Mouse (Mus musculus) ES-E14 (cell line): ENCODE data around the gene B3gat3. TPM values are rescaled to one million over a fixed set of nuclear protein-coding genes. Genes with fewer than 3 reads are reported as not detected.
A peak's percentile ranks its signal among the peaks of the same experiment; 100 is the strongest.

Experiments used
- DNase-seq: peaks from one replicate; pipeline ENCODE4 v3.0.0-alpha.2; 2013; ENCODE audit warnings: low read depth, low spot score
- H3K27ac ChIP-seq: 2 replicates; pipeline ENCODE4 v1.5.1; 2012; ENCODE audit warnings: low read depth, mild to moderate bottlenecking, low read length, moderate library complexity, mixed read lengths; ENCODE audit not compliant: poor library complexity, insufficient read depth, severe bottlenecking
- H3K36me3 ChIP-seq: 2 replicates; pipeline ENCODE4 v1.6.1; 2012; ENCODE audit warnings: mild to moderate bottlenecking, low read length, moderate library complexity, mixed read lengths; ENCODE audit not compliant: control insufficient read depth, poor library complexity, insufficient read depth, severe bottlenecking
- H3K4me1 ChIP-seq, 2 experiments: fragments of 150-350 bp in 1 of 2; sonication (generic) in 1 of 2; 2 replicates each; pipeline ENCODE4 v1.6.1; 2012; ENCODE audit warnings: low read length in 2 of 2, mild to moderate bottlenecking in 1 of 2, mixed read lengths in 1 of 2; ENCODE audit not compliant: control insufficient read depth in 2 of 2, insufficient read depth in 2 of 2, poor library complexity in 1 of 2
- H3K4me3 ChIP-seq, 2 experiments: fragments of 150-350 bp in 1 of 2; sonication (generic) in 1 of 2; 2 replicates each; pipeline ENCODE4 v1.5.1; 2012; ENCODE audit warnings: low read length in 2 of 2, low read depth in 1 of 2, mild to moderate bottlenecking in 1 of 2, mixed read lengths in 1 of 2; ENCODE audit not compliant: insufficient read depth in 1 of 2, poor library complexity in 1 of 2, severe bottlenecking in 1 of 2
- H3K9ac ChIP-seq: 2 replicates; pipeline ENCODE4 v1.6.1; 2012; ENCODE audit warnings: low read depth, mild to moderate bottlenecking, low read length, mixed read lengths; ENCODE audit not compliant: poor library complexity, insufficient read depth, severe bottlenecking
- H3K9me3 ChIP-seq: fragments of 150-350 bp; sonication (generic); 2 replicates; pipeline ENCODE4 v1.6.1; 2012; ENCODE audit warnings: low read depth, mild to moderate bottlenecking, low read length; ENCODE audit not compliant: control insufficient read depth, insufficient read depth
- CHD2 ChIP-seq: IDR thresholded peaks from 2 replicates; pipeline ENCODE4 v1.6.1; 2014; ENCODE audit warnings: mild to moderate bottlenecking, low read depth, low read length, inconsistent platforms
- HCFC1 ChIP-seq: IDR thresholded peaks from 2 replicates; pipeline ENCODE4 v1.6.1; 2012; ENCODE audit warnings: low read length, inconsistent platforms, borderline replicate concordance; ENCODE audit not compliant: insufficient read depth
- MAFK ChIP-seq: IDR thresholded peaks from 2 replicates; pipeline ENCODE4 v1.6.1; 2014; ENCODE audit warnings: mild to moderate bottlenecking, low read depth, low read length, inconsistent platforms; ENCODE audit not compliant: insufficient read depth
- ZC3H11A ChIP-seq: IDR thresholded peaks from 2 replicates; pipeline ENCODE4 v1.6.1; 2012; ENCODE audit warnings: low read depth, mild to moderate bottlenecking, inconsistent platforms, low read length, borderline replicate concordance
- ZNF384 ChIP-seq: IDR thresholded peaks from 2 replicates; pipeline ENCODE4 v1.6.1; 2012; ENCODE audit warnings: low read depth, low read length, inconsistent platforms
- in situ Hi-C, 2 experiments: fragments of 600-800 bp; cut with MboI; formaldehyde crosslinking; loops; one replicate each; pipeline ENCODE4 v1.15.1; 2025; ENCODE audit warnings: low sequenced_read_pairs in 2 of 2, inconsistent platforms in 1 of 2; ENCODE audit not compliant: unreplicated experiment in 2 of 2
- total RNA-seq: library from RNA; depleted of rRNA; stranded (reverse); fragments of 300-350 nt; gene quantifications from 2 replicates; pipeline ENCODE4 v1.2.3, GENCODE M21; 2012

B3gat3 gene
- total RNA-seq, 1 experiment = 36.8 TPM

- no peak for TF ChIP-seq ZNF384
- no peak for TF ChIP-seq CHD2
- TF ChIP-seq HCFC1 = no peak
- TF ChIP-seq MAFK = no peak
- TF ChIP-seq ZC3H11A = no peak
- DNase-seq = no peak
- Histone ChIP-seq H3K27ac (peak overlapping the region; percentile 76), H3K4me3 (peak overlapping the region; percentile 91 to 95), H3K9me3 (no peaks in the 10 kb centered on the region), H3K9ac (peak overlapping the region; percentile 98), H3K4me1 (no peaks in the 10 kb centered on the region; a peak in 2 of 4 replicates), H3K36me3 (peaks cover 25% of the 10 kb centered on the region)
- in situ Hi-C loops = loop anchor here in 1 of 2 experiments (25.0 kb wide), 1 partner anchor 215 kb away; the partner anchor contains the start of gene Scgb1a1
Measured at GRCm38 (mm10) chr19:8872266-8872840, 47.8 kb upstream of the B3gat3 start.

- Histone ChIP-seq H3K27ac (no peak overlapping the region), H3K4me3 (no peak overlapping the region), H3K36me3 (peaks cover 25% of the 10 kb centered on the region), H3K9ac (no peak overlapping the region), H3K9me3 (no peaks in the 10 kb centered on the region), H3K4me1 (no peaks in the 10 kb centered on the region; a peak in 2 of 4 replicates)
- in situ Hi-C loops = no loop called here
- DNase-seq = no peak
- TF ChIP-seq ZNF384 (no peak), MAFK (no peak), CHD2 (no peak), ZC3H11A (no peak), HCFC1 (no peak)
Measured at GRCm38 (mm10) chr19:8875031-8875430, 45.1 kb upstream of the B3gat3 start.

- Histone ChIP-seq H3K4me1 (0 out of 4 replicates have a peak, but pooled peaks cover 0 to 3% of the 10 kb centered on the region in 2 experiments), H3K36me3 (peaks cover 2% of the 10 kb centered on the region; the same call in 1 of the 2 replicates), H3K9ac (peak within 1 kb of the TSS; percentile 85), H3K4me3 (peak within 1 kb of the TSS; percentile 82 to 96), H3K27ac (peak within 1 kb of the TSS; percentile 2), H3K9me3 (no peaks in the 10 kb centered on the region)
- in situ Hi-C loops = no loop called here
- TF ChIP-seq CHD2 (no peak), ZNF384 (peak; percentile 93), MAFK (no peak), ZC3H11A (no peak), HCFC1 (0 out of 2 replicates have a peak, but pooled peaks have one; percentile 41)
- DNase-seq = no peak
Measured at GRCm38 (mm10) chr19:8880311-8881033, 39.7 kb upstream of the B3gat3 start, which contains the start of gene Uqcc3. Gene Uqcc3 (minus strand): TSS chr19:8880923.

GRCm38 (mm10) chr19:8881034-8881392, 39.2 kb upstream of the B3gat3 start:
- in situ Hi-C loops = no loop called here
- Histone ChIP-seq H3K27ac (no peak overlapping the region; the same call in 1 of the 2 replicates), H3K9me3 (no peaks in the 10 kb centered on the region), H3K4me3 (peak overlapping the region; percentile 82 to 96; a peak in 3 of 4 replicates), H3K4me1 (0 out of 4 replicates have a peak, but pooled peaks cover 0 to 3% of the 10 kb centered on the region in 2 experiments), H3K36me3 (no peaks in the 10 kb centered on the region; the same call in 1 of the 2 replicates), H3K9ac (peak overlapping the region; percentile 69; the same call in 1 of the 2 replicates)
- DNase-seq = no peak
- no peak for TF ChIP-seq CHD2
- TF ChIP-seq ZC3H11A = no peak
- TF ChIP-seq HCFC1 = no peak
- TF ChIP-seq MAFK = no peak
- TF ChIP-seq ZNF384 = no peak
